In genomic region chr8:88512094-88512794, GRCm38 (mm10) we compare ENCODE assay signal across 10 mouse cellular contexts. TPM values are rescaled to one million over a fixed set of nuclear protein-coding genes. Genes with fewer than 3 reads are reported as not detected.
DNase-seq lines count a peak whose midpoint lies in the region; ATAC-seq lines count a peak whose summit lies in the region.
"Had no signal": no experiment of that assay in that cellular context is flagged by ENCODE, and none has a peak within 500 bp of the region (broad histone marks: within the 10 kb centered on the region; RNA-seq: fewer than 3 reads in every experiment).

No protein-coding gene starts in this region.

- no peak overlapping the region for H3K4me3 ChIP-seq in midbrain, embryonic 15.5 days
- no peak overlapping the region for H3K4me3 ChIP-seq in kidney, embryonic 16.5 days (ENCODE audit: low read length)
- H3K4me3 ChIP-seq: intestine, embryonic 15.5 days; liver, embryonic 13.5 days had no signal

- peaks cover 13% of the 10 kb centered on the region for H3K4me1 ChIP-seq in midbrain, embryonic 15.5 days
- no peaks in the 10 kb centered on the region for H3K4me1 ChIP-seq in kidney, embryonic 16.5 days (ENCODE audit: insufficient read depth, low read length)
- H3K4me1 ChIP-seq: intestine, embryonic 15.5 days; liver, embryonic 13.5 days had no signal

- intact Hi-C loops in gastrocnemius, postnatal 36 days (cut with DNase I): no loop called here

- H3K27ac ChIP-seq in midbrain, embryonic 15.5 days: peak overlapping the region; percentile 53
- no peak overlapping the region for H3K27ac ChIP-seq in kidney, embryonic 16.5 days (ENCODE audit: low read length)
- H3K27ac ChIP-seq: intestine, embryonic 15.5 days; liver, embryonic 13.5 days had no signal

- peak overlapping the region; percentile 34 for H3K4me2 ChIP-seq in midbrain, embryonic 15.5 days
- no peak overlapping the region for H3K4me2 ChIP-seq in kidney, embryonic 16.5 days (replicated peaks; ENCODE audit: low read depth, low read length)
- H3K4me2 ChIP-seq: intestine, embryonic 15.5 days; liver, embryonic 13.5 days had no signal

- H3K36me3 ChIP-seq in midbrain, embryonic 15.5 days (replicated peaks): no peaks in the 10 kb centered on the region
- no peaks in the 10 kb centered on the region for H3K36me3 ChIP-seq in kidney, embryonic 16.5 days (ENCODE audit: insufficient read depth, low read length)
- H3K36me3 ChIP-seq: intestine, embryonic 15.5 days; liver, embryonic 13.5 days had no signal

- peak; percentile 42 for DNase-seq in cerebellum, adult 11 months
- DNase-seq in cerebellum, postnatal 25 days: peak; percentile 58 to 71
- peak; percentile 36 to 37 for DNase-seq in frontal cortex, postnatal 10 days (ENCODE audit: low spot score in 2 of 2)
- no peak for DNase-seq in MN1 (ENCODE audit: low spot score)
- DNase-seq in gastrocnemius, postnatal 36 days: no peak
- no peak for DNase-seq in ovary, postnatal 10 days (ENCODE audit: low spot score)
- DNase-seq: liver, embryonic 13.5 days had no signal

- peak overlapping the region; percentile 14; the same call in 1 of the 2 replicates for H3K9ac ChIP-seq in midbrain, embryonic 15.5 days
- no peak overlapping the region for H3K9ac ChIP-seq in kidney, embryonic 16.5 days (replicated peaks; ENCODE audit: low read length)
- H3K9ac ChIP-seq: intestine, embryonic 15.5 days; liver, embryonic 13.5 days had no signal

- WGBS in midbrain, embryonic 15.5 days: 4% methylated on average over 15 of the region's 15 CpGs
- WGBS in kidney, embryonic 16.5 days: 8% methylated on average over 15 of the region's 15 CpGs

- H3K9me3 ChIP-seq in midbrain, embryonic 15.5 days: no peaks in the 10 kb centered on the region
- H3K9me3 ChIP-seq in kidney, embryonic 16.5 days (ENCODE audit: low read length): peaks cover 5% of the 10 kb centered on the region; the same call in 1 of the 2 replicates
- H3K9me3 ChIP-seq: intestine, embryonic 15.5 days; liver, embryonic 13.5 days had no signal

- H3K27me3 ChIP-seq in midbrain, embryonic 15.5 days (replicated peaks): no peaks in the 10 kb centered on the region
- peaks cover 5% of the 10 kb centered on the region; the same call in 1 of the 2 replicates for H3K27me3 ChIP-seq in kidney, embryonic 16.5 days (ENCODE audit: insufficient read depth, low read length)

- ATAC-seq in midbrain, embryonic 15.5 days (replicated peaks): peak; percentile 66
- no peak for ATAC-seq in kidney, embryonic 16.5 days (ENCODE audit: low FRiP score, low TSS enrichment)
- ATAC-seq: intestine, embryonic 15.5 days had no signal

RNA-seq across cellular contexts. Expression of gene Nkd1, which starts 8.9 kb away (rescaled TPM):
- 62.9 and 69.1 TPM in 2 replicates for polyA plus RNA-seq in midbrain, embryonic 15.5 days (2015; fragmentation: Nextera tagmentation; extraction: Ambion mirVana)
- 66.5 and 66.9 TPM in 2 replicates for polyA plus RNA-seq in kidney, embryonic 16.5 days (2015; fragmentation: Nextera tagmentation; extraction: Ambion mirVana)
- 1 to 10 TPM; 1.7 to 1.8 TPM for total RNA-seq in gastrocnemius, postnatal 36 days (2021)

Comparison
In these comparisons a context has a peak if more than half of its experiments do, and no peak if none do; other contexts are left out.
1. DNase-seq: peak in cerebellum, adult 11 months (single experiment), cerebellum, postnatal 25 days (2 of 2) and frontal cortex, postnatal 10 days (2 of 2); none in MN1 (single experiment), gastrocnemius, postnatal 36 days (0 of 2) and ovary, postnatal 10 days (single experiment).